Comparison of ENCODE assay signal across 8 mouse cellular contexts in the genomic region with DNA sequence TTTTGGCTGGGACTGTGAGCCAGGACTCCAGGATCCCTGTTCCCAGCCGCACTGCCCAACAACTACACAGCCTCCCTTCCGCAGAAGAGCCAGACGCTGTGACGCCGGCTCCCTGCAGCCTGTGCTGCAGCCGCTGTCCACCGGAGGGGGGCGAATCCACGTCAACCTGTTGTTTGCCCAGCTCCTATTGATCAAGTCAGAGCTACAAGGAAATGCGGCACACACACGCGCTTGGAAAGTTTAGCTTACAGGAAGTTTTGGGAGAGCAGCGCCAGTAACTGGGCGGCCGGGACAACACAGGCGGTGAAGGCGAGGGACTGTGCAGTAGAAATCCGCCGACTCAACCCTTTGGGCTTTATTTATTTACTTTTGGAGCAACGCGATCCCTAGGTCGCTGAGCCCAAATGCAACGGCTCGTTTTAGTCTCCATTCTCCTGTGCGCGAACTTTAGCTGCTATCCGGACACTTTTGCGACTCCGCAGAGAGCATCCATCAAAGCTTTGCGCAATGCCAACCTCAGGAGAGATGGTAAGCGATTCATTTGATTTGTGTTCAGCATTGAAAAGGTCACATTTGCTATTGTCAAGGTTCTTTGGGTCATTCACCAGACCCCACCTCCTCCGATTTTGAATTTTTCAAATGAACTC. TPM values are rescaled to one million over a fixed set of nuclear protein-coding genes. Genes with fewer than 3 reads are reported as not detected.
A peak's percentile ranks its signal among the peaks of the same experiment; 100 is the strongest.
DNase-seq lines count a peak whose midpoint lies in the region; ATAC-seq and TF ChIP-seq lines count a peak whose summit lies in the region.

A gene (plus strand): TSS at position 194 of the 647 bp plus-strand sequence.

- intact Hi-C loops in heart, postnatal 36 days (cut with DNase I) = loop anchor here (1.0 to 10.0 kb wide), 4 partner anchors 232 to 500 kb away; no protein-coding TSS in a partner anchor

- ATAC-seq in forebrain, embryonic 16.5 days = peak; percentile 93
- ATAC-seq in lung, postnatal 0 days = peak; percentile 91
- no peak for ATAC-seq in monocyte, adult 5-6 weeks (replicated peaks; ENCODE audit: insufficient number of reproducible peaks, low FRiP score, low TSS enrichment, poor library complexity, severe bottlenecking)

- peak; percentile 72 for TF ChIP-seq CTCF in lung, postnatal 0 days (IDR thresholded peaks at IDR 0.05)

- H3K27ac ChIP-seq in ES-E14 (ENCODE audit: insufficient read depth, low read depth, low read length, poor library complexity, severe bottlenecking) = no peak within 1 kb of the TSS
- H3K27ac ChIP-seq in forebrain, embryonic 16.5 days (ENCODE audit: low read length) = no peak within 1 kb of the TSS
- peak within 1 kb of the TSS; percentile 38; the same call in 1 of the 2 replicates for H3K27ac ChIP-seq in lung, postnatal 0 days (ENCODE audit: low read length)

- H3K4me1 ChIP-seq in ES-E14 (ENCODE audit: control insufficient read depth in 2 of 2, insufficient read depth in 2 of 2, low read length in 2 of 2, poor library complexity in 1 of 2) = no peaks in the 10 kb centered on the region
- peaks cover 9% of the 10 kb centered on the region for H3K4me1 ChIP-seq in forebrain, embryonic 16.5 days (replicated peaks; ENCODE audit: control insufficient read depth, insufficient read depth, low read length)
- no peaks in the 10 kb centered on the region for H3K4me1 ChIP-seq in lung, postnatal 0 days (ENCODE audit: insufficient read depth, low read depth, low read length)

- DNase-seq in ES-E14 (ENCODE audit: low read depth, low spot score) = no peak
- peak; percentile 22 for DNase-seq in brain, adult 2 months (ENCODE audit: low read depth, low spot score)
- peak; percentile 73 to 74 for DNase-seq in heart, postnatal 36 days
- peak; percentile 24 for DNase-seq in large intestine, adult 2 months (ENCODE audit: low read depth, low spot score)
- DNase-seq in lung, postnatal 0 days (ENCODE audit: low spot score) = peak; percentile 71
- DNase-seq in retina, postnatal 1 day = peak; percentile 76

- 0 out of 2 replicates have a peak, but pooled peaks cover 2% of the 10 kb centered on the region for H3K27me3 ChIP-seq in forebrain, embryonic 16.5 days (replicated peaks; ENCODE audit: control insufficient read depth, insufficient read depth, low read length)
- no peaks in the 10 kb centered on the region for H3K27me3 ChIP-seq in lung, postnatal 0 days (replicated peaks; ENCODE audit: insufficient read depth, low read length)

- TF ChIP-seq EP300 in lung, postnatal 0 days (IDR thresholded peaks at IDR 0.05) = no peak; the same call in 1 of the 2 replicates

- 0 out of 2 replicates have a peak within 1 kb of the TSS, but pooled peaks have one; percentile 22 for H3K9ac ChIP-seq in ES-E14 (ENCODE audit: insufficient read depth, low read depth, low read length, poor library complexity, severe bottlenecking)
- H3K9ac ChIP-seq in forebrain, embryonic 16.5 days (replicated peaks; ENCODE audit: low read depth, low read length) = peak within 1 kb of the TSS; percentile 35
- 0 out of 2 replicates have a peak within 1 kb of the TSS, but pooled peaks have one; percentile 16 for H3K9ac ChIP-seq in lung, postnatal 0 days (replicated peaks; ENCODE audit: low read depth)

- H3K4me2 ChIP-seq in forebrain, embryonic 16.5 days (ENCODE audit: low read length) = peak within 1 kb of the TSS; percentile 69
- H3K4me2 ChIP-seq in lung, postnatal 0 days (replicated peaks; ENCODE audit: low read depth, low read length) = peak within 1 kb of the TSS; percentile 60

- H3K4me3 ChIP-seq in ES-E14 (ENCODE audit: insufficient read depth in 1 of 2, low read depth in 1 of 2, low read length in 2 of 2, poor library complexity in 1 of 2, severe bottlenecking in 1 of 2) = peak within 1 kb of the TSS; percentile 50 to 70
- peak within 1 kb of the TSS; percentile 40 for H3K4me3 ChIP-seq in forebrain, embryonic 16.5 days (replicated peaks; ENCODE audit: low read length)
- peak within 1 kb of the TSS; percentile 41 for H3K4me3 ChIP-seq in lung, postnatal 0 days (ENCODE audit: low read depth, low read length)

- WGBS in forebrain, embryonic 16.5 days = under 1% methylated on average over 32 of the region's 32 CpGs
- WGBS in large intestine, adult 2 months = 4% methylated on average over 32 of the region's 32 CpGs
- 2% methylated on average over 32 of the region's 32 CpGs for WGBS in lung, postnatal 0 days

- in situ Hi-C loops in ES-E14 (cut with MboI; ENCODE audit: low sequenced_read_pairs in 2 of 2, unreplicated experiment in 2 of 2) = no loop called here

- H3K36me3 ChIP-seq in ES-E14 (ENCODE audit: control insufficient read depth, insufficient read depth, low read length, poor library complexity, severe bottlenecking) = no peaks in the 10 kb centered on the region
- H3K36me3 ChIP-seq in forebrain, embryonic 16.5 days (ENCODE audit: control insufficient read depth, insufficient read depth) = no peaks in the 10 kb centered on the region
- H3K36me3 ChIP-seq in lung, postnatal 0 days (ENCODE audit: insufficient read depth, low read length) = no peaks in the 10 kb centered on the region

- H3K9me3 ChIP-seq in ES-E14 (ENCODE audit: control insufficient read depth, insufficient read depth, low read depth, low read length) = no peaks in the 10 kb centered on the region
- H3K9me3 ChIP-seq in forebrain, embryonic 16.5 days (ENCODE audit: control insufficient read depth, low read length) = no peaks in the 10 kb centered on the region
- no peaks in the 10 kb centered on the region for H3K9me3 ChIP-seq in lung, postnatal 0 days (ENCODE audit: low read length)

TF ChIP-seq in ES-E14, 5 proteins besides CTCF, POLR2A, EP300 and RAD21:
- TF ChIP-seq ZC3H11A (IDR thresholded peaks at IDR 0.05; ENCODE audit: borderline replicate concordance, low read depth, low read length) (no peak), MAFK (IDR thresholded peaks at IDR 0.05; ENCODE audit: insufficient read depth, low read depth, low read length) (no peak), HCFC1 (IDR thresholded peaks at IDR 0.05; ENCODE audit: borderline replicate concordance, insufficient read depth, low read length) (no peak), ZNF384 (IDR thresholded peaks at IDR 0.05; ENCODE audit: low read depth, low read length) (no peak), CHD2 (IDR thresholded peaks at IDR 0.05; ENCODE audit: low read depth, low read length) (no peak)

RNA-seq across cellular contexts. Expression of the gene that starts here (rescaled TPM):
- 0.76 and 0.79 TPM in 2 replicates for total RNA-seq in ES-E14 (2012; rRNA removed)
- 1.9 and 2.2 TPM in 2 replicates for polyA plus RNA-seq in forebrain, embryonic 16.5 days (2015; fragmentation: Nextera tagmentation; extraction: Ambion mirVana)
- total RNA-seq in heart, postnatal 36 days (2021) = 10 to 100 TPM in 1 of 2 experiments, 1 to 10 TPM in 1; 9.6 to 17.1 TPM
- 0.52 and 0.96 TPM in 2 replicates for polyA plus RNA-seq in large intestine, adult 2 months (2012; rRNA removed)
- polyA plus RNA-seq in lung, postnatal 0 days (2015; fragmentation: Nextera tagmentation; extraction: Ambion mirVana) = 5.6 and 9.6 TPM in 2 replicates
- total RNA-seq in monocyte, adult 5-6 weeks (2017) = 2.0 TPM in 1 of 3 replicates, not detected in the others

Comparison
In these comparisons a context has a peak if more than half of its experiments do, and no peak if none do; other contexts are left out.
1. Peak in DNase-seq in large intestine, adult 2 months; RNA of the gene not detected or under 1 TPM.